Mouse (Mus musculus): ENCODE data around the gene Tmeff2.

Gene Tmeff2

DNA sequence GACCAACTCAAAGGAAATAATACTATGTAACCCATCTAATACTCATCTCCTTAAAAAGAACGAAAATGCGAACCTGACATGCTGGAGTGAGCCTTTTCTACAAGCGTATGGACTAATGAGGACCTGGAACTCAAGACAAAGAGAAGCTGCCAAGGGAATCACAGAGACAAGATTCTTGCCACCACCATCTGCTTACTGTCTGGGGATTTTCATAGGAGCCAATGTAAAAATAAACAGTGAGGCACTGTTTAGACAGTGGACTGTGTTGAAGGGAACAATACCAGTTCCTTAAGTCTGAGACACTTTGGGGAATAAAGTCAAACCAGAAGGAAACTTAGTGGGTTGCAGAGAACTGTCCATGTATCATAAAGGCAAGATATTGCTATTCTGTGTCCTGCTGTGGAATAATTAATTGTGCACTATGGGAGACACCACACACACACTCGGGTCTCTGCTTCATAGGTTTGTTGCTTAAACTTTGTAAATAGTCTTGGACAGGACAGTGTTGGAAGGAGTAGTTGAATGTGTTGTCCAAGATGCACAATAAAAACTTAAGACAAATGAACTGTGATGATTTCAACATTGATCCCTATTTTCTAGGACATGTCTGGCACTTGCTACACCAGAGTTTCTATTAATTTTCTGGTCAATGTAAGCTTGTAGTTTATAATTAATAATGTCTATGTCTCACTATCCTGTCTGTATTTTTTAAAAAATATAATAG lies 79.1 kb downstream of the Tmeff2 start:
- in situ Hi-C loops (cut with MboI, MseI): loop anchor here (10.0 kb wide), 1 partner anchor 465 kb away; no protein-coding TSS in a partner anchor

DNA sequence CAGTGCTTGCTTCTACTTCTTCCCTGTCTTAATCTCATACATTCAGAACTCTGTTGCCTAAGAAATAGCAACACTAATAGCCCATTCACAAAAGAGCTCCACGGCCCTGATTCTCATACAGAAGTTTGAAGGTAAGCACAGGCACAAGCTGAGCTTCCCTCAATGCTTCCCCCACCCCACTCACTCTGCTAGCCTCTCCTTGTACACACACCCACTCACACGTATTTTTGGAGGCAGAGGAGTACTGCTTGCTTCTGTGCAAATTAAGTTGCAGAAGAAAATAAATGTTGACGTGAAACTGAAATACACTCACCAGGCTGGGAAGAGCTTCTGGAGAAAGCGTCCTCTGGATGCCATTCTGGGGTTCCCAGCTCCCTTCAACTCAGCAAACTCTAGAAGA lies 80.1 kb downstream of the Tmeff2 start:
- in situ Hi-C loops (cut with MboI, MseI): no loop called here

DNA sequence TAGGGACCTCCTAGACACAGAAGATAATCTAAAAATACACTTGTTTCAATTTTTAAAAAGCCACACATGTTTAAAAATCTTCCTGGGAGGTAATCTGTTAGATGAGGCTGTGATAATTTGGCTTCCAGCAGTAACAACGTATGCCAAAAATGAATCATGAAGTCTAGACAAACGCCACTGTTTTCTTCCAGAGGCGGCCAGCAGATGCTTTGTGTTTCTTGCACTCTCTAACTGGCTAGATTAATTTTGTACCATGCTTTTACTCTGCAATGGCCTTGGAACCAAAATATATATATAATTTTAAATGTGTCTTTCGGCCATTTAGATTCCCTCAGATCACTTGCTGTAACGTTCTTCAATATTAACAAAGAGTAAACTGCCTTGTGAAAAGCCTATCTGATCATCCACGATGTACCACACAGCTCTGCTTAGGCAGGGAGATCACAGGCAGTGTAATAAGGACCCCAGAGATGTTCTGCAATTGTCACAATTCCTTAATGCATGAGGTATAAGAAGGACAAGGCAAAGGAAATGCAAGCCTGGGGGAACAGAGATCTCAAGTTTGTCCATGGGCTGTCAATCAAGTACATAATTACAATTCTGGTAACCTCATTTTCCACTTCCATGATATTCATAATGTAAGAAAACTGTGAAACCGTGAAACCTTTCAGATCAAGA lies 80.8 kb downstream of the Tmeff2 start:
- in situ Hi-C loops (cut with MboI, MseI): no loop called here

DNA sequence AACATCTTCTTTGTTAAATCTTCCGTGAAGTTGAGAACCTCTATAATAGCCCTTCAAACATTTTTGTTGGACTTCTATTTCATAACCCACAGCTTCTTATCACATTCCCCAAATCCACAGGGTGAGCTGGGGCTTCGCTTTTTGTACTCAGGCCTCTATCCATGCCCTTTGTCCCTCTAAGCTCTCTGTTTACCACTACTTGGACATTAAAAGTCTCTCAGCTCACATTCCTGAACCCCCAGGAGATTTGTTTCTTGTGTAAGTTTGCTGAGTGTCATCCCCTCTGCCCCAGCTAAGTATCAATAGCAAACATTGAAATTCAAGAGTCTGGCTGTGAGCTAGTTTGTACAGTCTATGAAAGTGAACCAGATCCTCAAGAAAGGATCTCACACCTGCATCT lies 90.2 kb downstream of the Tmeff2 start:
- in situ Hi-C loops (cut with MboI, MseI): no loop called here

DNA sequence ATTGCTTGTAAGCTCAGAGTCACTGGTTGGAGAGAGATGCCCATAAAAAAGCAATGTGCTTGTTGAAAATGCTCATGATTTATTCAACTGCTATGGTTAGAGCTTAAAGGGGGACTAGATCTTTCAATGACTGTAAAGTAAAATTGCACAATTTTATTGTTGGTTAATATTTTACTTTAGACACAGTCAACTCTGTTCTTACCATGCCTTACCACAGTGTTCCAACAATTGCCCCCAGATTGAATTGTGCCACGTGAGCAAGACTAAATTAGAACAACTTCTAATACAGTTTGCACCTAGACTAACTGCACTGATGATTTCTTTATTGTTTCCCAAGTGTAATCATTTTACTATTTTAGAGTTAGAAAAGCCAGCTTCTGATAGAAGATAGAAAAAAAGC lies 94.1 kb downstream of the Tmeff2 start:
- in situ Hi-C loops (cut with MboI, MseI): no loop called here

DNA sequence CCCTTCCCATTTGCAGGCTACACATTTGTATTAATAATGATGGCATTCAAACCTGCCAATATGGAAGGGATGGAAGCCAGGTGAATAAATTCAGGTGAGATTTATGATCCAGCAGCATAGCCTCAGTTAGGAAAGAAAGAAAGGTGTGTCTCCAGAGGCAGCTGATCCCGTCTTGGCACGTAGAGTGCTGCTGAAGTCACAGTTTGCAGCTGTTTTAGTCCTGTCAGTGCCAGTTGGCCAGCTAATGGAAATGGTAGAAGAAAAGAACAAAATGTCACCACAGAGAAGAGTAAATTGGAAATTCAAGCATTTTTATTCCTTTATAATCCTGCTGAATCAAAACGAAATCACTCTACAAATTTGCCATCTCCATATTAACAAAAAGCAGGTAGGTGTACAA lies 99.3 kb downstream of the Tmeff2 start:
- in situ Hi-C loops (cut with MboI, MseI): no loop called here

DNA sequence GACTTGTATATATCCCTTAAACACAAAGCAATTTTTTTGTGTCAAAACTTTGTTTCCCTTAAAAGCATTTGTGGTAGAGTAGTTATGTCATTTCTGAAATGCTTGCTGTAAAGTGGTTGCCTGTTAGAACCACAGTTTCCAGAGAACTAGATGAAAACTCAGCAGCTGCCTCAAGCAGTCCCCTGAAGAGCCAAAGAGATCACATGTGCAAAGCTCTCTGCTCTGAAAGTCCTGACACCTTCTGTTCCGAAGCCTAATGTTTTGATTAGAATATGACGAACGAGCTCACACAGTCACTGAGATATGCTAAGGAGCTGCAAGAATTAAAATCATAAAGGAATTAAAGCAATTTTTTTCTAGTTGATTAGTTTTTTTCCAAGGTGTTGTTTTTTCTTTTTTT lies 107.9 kb downstream of the Tmeff2 start:
- in situ Hi-C loops (cut with MboI, MseI): no loop called here

DNA sequence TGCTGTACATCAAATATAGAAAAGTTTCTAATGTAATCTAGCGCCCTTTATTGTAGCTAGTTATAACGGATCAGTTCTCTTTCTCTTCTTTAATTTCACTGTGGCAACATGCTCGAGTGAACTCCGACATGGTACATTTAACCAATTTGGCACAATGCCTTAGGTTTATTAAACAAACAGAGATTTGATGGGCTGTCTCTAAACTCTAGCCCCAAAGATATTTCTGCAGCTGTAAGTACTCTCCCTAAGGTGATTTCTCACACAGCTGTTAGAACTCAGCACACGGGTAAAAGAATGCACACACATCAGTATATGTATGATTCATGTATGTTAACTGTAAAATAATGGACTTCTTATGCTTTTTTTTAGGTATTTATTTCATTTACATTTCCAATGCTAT lies 139.8 kb downstream of the Tmeff2 start:
- in situ Hi-C loops (cut with MboI, MseI): no loop called here

DNA sequence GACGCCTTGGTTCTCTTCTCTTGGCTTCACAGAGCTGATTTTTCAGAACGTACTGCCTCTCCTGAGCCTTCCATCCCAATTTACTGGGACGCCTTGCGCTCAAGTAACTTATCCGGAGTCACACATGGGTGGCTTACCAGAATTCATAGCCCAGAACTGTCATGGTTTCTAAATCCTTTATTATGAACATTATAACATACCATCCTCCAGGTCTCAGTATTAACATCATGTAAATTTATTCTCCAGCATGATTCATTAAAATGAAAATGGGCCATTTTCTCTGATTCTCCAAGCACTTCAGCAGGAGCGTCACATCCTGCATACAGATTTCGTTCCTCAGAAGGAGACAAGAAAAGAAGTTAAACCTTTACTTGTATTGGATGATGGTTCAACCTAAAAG lies 144.4 kb downstream of the Tmeff2 start:
- in situ Hi-C loops (cut with MboI, MseI): no loop called here

DNA sequence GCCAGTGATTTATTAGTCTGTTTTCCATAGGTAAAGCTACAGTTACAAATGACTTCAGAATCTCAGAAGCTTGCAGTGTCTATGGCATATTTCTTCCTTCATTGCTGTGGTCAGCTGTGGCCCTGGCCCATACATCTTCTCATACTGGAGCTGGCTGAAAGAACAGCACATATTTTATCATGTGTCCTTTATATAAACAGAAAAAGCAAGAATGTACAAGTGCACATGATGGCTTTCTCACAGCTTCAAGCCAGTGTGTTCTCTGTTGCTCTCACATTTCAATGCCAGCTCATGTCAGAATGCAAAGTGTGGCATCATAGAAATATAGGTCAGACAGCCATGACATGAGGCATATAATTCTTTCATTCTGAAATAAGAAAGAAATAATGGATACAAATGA lies 164.1 kb downstream of the Tmeff2 start:
- in situ Hi-C loops (cut with MboI, MseI): no loop called here

DNA sequence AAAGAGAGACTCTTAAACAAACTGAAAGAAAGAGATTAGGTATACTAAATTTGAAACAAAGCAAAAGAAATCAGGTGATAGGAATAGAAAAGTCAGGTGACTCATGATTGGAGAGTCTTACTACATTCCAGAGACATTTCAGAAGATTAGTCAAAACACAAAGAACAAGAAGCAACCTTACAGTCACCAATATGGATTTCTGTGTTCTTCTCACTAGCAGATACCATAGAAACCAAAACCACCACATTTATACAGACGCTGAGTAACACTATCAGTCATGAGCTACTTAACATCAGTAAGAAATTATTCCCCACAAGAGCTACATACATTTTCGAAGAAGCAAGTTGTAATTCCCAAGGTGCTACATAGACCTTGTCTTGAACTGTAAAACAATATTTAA lies 165.2 kb downstream of the Tmeff2 start:
- in situ Hi-C loops (cut with MboI, MseI): no loop called here

DNA sequence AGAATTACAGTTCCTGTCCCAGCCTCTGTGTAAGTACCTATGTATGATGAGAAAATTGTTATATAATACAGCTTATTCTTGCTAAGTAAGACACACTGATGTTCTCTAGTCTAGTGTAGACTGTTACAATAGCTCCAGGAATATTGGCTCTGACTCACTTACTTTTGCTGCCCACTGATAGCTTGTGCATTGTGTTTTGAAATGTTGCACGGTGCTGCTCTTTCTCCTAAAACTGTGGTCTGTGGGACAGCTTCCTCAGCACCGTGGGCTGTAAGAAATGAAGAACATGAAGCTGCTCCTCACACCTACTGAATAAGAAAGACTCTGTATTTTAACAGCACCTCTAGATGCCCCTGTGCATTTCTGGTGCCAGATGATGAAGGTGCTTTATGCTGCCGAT lies 168.4 kb downstream of the Tmeff2 start:
- in situ Hi-C loops (cut with MboI, MseI): no loop called here

DNA sequence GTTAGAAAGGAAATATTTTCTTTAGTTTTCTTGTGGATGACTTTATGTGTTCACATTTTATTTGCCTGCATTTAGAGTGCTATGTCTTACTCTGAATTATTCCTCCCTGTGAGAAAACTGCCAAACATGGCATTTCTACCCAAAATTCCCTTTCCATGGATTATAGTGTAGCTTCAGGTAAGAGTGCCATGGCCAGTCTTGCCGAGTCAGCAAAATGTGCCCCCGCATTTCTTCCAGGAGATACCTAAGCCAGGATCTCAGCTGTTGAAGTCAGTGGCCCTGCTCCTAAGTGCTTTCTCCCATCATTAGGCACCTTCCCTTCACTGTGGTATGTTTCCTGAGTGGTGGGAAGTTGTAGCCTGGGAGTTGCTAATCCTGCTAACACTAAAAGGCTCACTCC lies 168.8 kb downstream of the Tmeff2 start:
- in situ Hi-C loops (cut with MboI, MseI): no loop called here

DNA sequence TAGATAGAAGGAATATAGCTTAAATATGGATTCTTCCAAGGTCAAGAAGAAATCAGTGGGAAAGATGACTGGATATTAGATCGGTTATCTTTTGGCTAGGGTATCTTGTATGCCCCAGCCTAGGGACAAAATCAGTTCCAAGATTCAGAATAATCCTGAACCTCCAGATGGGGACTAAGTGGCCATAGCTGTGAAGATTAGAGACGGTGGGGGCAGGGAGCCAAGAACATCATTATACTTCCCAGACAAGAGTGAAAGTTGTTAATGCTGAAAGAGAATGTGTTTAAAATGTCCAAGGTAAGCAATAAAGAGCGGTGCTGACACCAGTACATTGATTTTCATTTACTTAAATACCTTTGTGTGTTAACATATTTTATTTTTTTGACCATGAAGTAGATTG lies 173.6 kb downstream of the Tmeff2 start:
- in situ Hi-C loops (cut with MboI, MseI): no loop called here

DNA sequence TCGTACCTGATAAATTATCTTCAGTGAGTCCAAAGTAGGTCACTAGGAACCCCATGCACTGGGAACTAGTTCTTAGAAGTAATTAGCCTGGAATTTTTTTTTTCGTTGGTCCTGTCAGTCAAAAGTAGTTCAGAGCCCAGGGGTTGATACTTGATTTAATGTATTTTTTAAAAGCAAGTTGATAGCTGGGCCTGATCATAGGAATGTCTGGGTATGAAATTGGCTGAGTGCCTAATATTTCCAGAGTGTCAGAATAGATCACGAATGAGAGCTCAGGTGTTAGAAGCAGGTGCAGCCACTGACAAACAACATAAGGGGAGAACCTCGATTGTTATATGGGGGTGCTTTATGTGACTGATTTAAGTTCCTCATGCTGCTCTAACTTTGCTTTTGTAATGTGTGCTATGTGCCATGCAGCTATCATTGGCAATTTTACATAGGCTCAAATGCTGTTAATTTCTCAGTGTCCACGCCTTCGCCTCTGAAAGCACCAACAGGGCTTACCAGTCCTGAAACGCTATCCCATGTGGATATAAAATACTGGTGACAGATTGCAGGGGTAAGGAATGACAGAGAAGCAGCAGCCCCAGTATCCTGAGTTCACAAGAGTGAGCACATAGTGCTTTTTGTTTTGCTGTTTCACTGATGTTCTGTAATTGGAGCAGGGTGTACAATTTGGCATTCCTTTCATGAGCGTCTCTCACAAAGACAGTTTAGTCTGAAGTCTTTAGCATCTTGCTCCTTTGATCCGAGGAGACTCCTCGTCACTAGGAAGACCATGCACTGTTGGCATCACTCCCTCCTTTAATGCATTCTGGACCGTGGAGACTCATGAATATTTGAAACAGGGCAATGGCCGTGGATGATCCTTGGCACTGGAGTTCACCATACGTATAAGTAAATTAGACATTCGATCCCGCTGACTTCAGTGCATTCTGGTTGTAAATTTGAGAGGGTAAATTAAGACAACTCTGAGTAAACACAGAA lies 175.6 kb downstream of the Tmeff2 start:
- in situ Hi-C loops (cut with MboI, MseI): no loop called here

DNA sequence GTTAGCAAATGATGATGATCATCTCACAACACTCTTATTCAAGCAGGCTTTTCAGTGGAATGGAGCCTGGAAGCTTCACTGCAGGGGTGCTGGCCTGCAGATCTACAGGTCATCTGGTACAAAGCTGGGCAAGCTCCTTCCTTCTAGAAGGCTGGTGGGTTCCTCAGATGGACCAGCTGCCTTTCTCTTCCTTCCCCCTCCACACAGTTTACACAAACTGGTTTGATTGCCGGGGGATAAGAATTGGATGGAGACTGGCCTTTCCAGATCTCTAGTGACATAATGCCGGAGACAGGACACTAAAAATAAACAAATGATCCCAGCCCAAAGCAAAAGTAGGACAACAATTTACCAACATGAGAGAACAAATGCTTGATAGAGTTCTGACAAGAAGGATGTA lies 188.5 kb downstream of the Tmeff2 start:
- in situ Hi-C loops (cut with MboI, MseI): no loop called here

DNA sequence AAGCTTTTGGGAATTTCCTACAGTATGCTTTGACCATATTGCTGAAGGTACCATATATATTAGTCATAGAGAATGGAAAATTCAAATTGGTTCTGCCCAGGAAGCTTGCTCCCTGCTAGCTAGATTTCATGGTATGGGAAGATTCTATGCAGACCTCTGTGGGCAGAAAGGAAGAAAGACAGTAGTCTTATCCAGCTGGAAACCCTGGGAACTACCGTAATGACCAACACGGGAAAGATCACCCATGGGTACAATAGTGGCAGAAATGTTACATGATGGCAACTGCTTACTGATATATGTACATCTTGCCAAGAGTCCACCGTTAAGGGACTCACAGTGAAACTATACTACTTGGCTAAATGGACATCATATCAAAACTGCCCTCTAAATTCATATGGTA lies 189.4 kb downstream of the Tmeff2 start:
- in situ Hi-C loops (cut with MboI, MseI): no loop called here

DNA sequence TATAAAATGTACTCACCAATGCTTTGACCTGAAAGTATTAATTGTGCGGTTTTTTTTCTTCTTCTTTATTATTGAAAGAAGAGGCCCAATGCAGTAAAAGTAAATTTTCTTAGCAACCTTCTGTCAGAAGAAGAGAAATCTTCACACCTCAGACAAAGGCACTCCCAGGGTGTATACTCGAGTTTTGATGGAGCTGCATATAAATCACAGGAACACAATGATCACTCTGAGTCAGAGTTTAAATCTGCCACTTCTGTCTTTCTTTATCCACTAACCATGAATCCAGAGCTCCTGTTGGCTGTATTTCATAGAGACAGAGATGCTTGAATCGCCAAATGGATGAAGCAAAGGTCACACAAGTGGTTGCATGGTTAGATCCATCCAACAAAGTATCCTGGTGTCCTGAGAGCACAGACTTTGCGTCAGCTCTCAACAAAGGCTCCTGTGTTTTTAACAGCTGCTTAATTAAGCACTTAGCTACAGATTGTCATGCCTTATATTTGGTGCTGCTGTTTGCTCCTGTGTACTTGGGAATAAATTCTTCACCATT lies 189.8 kb downstream of the Tmeff2 start:
- in situ Hi-C loops (cut with MboI, MseI): no loop called here

DNA sequence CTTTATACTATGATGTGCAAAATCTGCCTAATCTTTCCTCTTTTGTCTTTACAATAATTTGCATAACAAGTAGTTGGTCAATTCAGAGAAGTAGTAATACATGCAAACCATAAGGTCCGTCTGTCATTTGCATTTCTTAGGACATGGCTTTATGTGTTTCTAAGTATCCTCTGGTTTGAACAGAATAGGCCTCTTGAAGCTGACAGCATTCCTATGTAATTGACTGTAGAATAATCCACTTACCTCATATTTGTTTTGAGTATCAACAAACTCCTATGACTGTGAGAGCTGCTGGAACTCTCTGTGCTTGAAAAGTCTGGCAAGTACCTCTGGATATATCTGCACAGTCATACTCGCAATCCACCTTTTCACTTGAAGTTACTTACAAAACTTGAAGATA lies 194.3 kb downstream of the Tmeff2 start:
- in situ Hi-C loops (cut with MboI, MseI): no loop called here

DNA sequence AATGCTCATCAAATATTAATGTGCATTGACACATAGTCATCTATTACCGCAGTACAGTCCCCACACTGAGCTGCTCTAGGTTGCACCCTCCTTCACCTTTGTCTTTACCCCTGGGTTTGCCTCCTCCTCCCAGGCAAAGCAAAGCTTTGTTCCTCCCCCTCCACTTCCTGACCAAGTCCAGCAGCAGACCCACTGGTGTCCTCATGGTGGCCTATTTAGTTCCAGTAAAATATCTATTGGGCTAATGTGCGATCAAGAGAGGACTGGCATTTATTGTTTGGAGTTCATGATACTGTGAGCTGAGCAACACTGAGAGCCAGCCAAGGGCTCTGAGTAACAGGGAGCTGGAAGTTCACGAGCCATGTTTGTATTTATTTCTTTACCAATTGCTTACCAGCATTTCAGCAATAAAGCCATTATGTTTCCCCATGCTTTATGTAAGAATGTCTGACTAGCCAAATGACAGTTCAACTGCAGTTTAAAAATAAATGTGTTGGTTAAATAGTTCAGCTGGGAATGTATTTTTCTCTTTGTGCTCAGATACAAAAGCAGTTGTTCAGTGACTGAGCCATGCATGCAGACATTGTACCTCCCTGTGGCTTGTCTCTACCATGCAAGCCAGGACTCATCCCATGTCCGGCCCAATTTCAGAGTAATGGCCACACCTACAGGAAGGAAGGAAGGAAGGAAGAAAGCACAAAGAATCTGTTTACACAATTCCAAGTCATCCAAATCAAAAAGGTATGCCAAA lies 196.6 kb downstream of the Tmeff2 start:
- in situ Hi-C loops (cut with MboI, MseI): no loop called here

DNA sequence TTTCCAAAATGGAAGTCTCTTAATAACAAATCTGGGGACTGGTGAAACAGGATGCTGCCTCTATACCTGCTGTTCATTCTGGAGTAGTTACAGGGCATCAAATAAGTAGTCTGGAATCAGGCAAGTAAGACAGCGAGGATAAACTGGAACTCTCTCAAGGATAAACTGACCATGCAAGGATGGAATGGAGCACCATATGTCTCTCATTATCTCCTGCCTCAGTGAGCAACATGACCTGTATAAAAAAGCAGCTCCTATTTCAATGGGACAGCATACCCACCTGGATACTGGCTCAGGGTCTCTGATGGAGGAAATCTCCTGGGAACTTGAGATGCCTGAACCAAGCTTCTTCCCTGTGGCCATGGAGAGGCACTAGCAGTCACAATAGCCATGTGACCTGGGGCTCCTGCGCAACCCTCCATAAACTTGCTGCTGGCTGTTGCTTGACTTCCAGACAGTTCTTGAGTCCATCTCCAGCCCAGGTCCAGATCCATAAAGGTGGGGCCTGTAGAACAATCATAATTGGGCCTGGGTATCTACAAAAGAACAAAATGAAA lies 200.7 kb downstream of the Tmeff2 start:
- in situ Hi-C loops (cut with MboI, MseI): no loop called here

All from T-helper 1 cell (primary cell).